Mouse (Mus musculus) G1E (cell line): ENCODE measurements around the gene Zcwpw1. TPM values are rescaled to one million over a fixed set of nuclear protein-coding genes. Genes with fewer than 3 reads are reported as not detected.
"Not testable (repeated sequence)": the region's sequence is repeated elsewhere in the genome, so short reads cannot be mapped to it uniquely, and the experiment has no call there.

Experiments used
- ATAC-seq: 2 replicates; pipeline ENCODE4 v1.8.0; 2016; ENCODE audit warnings: mild to moderate bottlenecking; ENCODE audit not compliant: insufficient number of reproducible peaks, poor library complexity, low FRiP score, severe bottlenecking; ENCODE audit errors: extremely low read depth
- DNase-seq: peaks from one replicate; pipeline ENCODE4 v3.0.0; 2012; ENCODE audit warnings: low spot score
- H3K27me3 ChIP-seq: 2 replicates; pipeline ENCODE4 v1.6.1; 2012; ENCODE audit warnings: mild to moderate bottlenecking, low read length, inconsistent platforms; ENCODE audit not compliant: insufficient read depth
- H3K36me3 ChIP-seq: replicated peaks from 2 replicates; pipeline ENCODE3; 2012; ENCODE audit warnings: mild to moderate bottlenecking, inconsistent platforms
- H3K4me1 ChIP-seq: 2 replicates; pipeline ENCODE4 v1.6.1; 2012; ENCODE audit warnings: low read depth, low read length, inconsistent platforms, mixed read lengths; ENCODE audit not compliant: insufficient read depth
- H3K4me3 ChIP-seq: 2 replicates; pipeline ENCODE4 v1.5.1; 2012; ENCODE audit warnings: low read depth, mild to moderate bottlenecking, inconsistent platforms, low read length, moderate library complexity, mixed read lengths
- H3K9me3 ChIP-seq: replicated peaks from 2 replicates; pipeline ENCODE4 v1.6.1; 2012; ENCODE audit warnings: inconsistent platforms
- CTCF ChIP-seq: IDR thresholded peaks from 2 replicates; pipeline ENCODE4 v1.5.1; 2012; ENCODE audit warnings: low read depth, low read length, inconsistent platforms, mixed read lengths
- GATA1 ChIP-seq: IDR thresholded peaks from 2 replicates; pipeline ENCODE4 v1.6.1; 2012; ENCODE audit warnings: borderline replicate concordance, low read length, inconsistent platforms, mixed read lengths
- GATA2 ChIP-seq: IDR thresholded peaks from 2 replicates; pipeline ENCODE4 v1.6.1; 2012; ENCODE audit warnings: low read depth, low read length, inconsistent platforms, borderline replicate concordance
- POLR2AphosphoS5 ChIP-seq: IDR thresholded peaks from 2 replicates; pipeline ENCODE4 v1.6.1; 2012; ENCODE audit warnings: low read depth, low read length, inconsistent platforms; ENCODE audit not compliant: insufficient replicate concordance
- TAL1 ChIP-seq: conservative IDR thresholded peaks from 2 replicates; pipeline ENCODE4 v1.6.1; 2012; ENCODE audit warnings: low read depth, low read length, inconsistent platforms, mixed read lengths
- polyA plus RNA-seq: library from polyadenylated mRNA; stranded (reverse); fragments of >175 nt; gene quantifications from 2 replicates; pipeline ENCODE4 v1.2.3, GENCODE M21; 2012
- total RNA-seq, 2 experiments: library from RNA; stranded (forward) in 1 of 2; stranded (reverse) in 1 of 2; fragments of 200-1000 nt in 1 of 2; fragments of >200 nt in 1 of 2; fragmentation: Nextera tagmentation in 1 of 2; gene quantifications; 2 replicates each; pipeline ENCODE4 v1.2.3; 2014 to 2017

The Zcwpw1 gene
- total and polyA plus RNA-seq, 3 experiments, result 0.34 to 12.9 (median 8.4) TPM

- H3K36me3 ChIP-seq, result no peaks in the 10 kb centered on the region
- TF ChIP-seq CTCF (no peak), POLR2AphosphoS5 (no peak), GATA1 (no peak), TAL1 (no peak), GATA2 (no peak)
- H3K4me1 ChIP-seq, result no peaks in the 10 kb centered on the region
- no peak overlapping the region for H3K4me3 ChIP-seq
- peaks cover 2% of the 10 kb centered on the region; the same call in 1 of the 2 replicates for H3K27me3 ChIP-seq
- ATAC-seq (no peak), DNase-seq (no peak)
- H3K9me3 ChIP-seq, result no peaks in the 10 kb centered on the region
These were observed 41.1 kb downstream of the Zcwpw1 start for GRCm38 (mm10) chr5:137828694-137829093.

GRCm38 (mm10) chr5:137830238-137830637 lies 42.6 kb downstream of the Zcwpw1 start:
- no peak for TF ChIP-seq POLR2AphosphoS5
- no peak for TF ChIP-seq TAL1
- no peak for TF ChIP-seq CTCF
- TF ChIP-seq GATA2, result no peak
- TF ChIP-seq GATA1, result no peak
- Histone ChIP-seq H3K27me3 (no peaks in the 10 kb centered on the region), H3K36me3 (no peaks in the 10 kb centered on the region), H3K9me3 (no peaks in the 10 kb centered on the region), H3K4me1 (no peaks in the 10 kb centered on the region), H3K4me3 (no peak overlapping the region)
- DNase-seq, result no peak
- ATAC-seq, result no peak

GRCm38 (mm10) chr5:137831106-137831505 lies 43.5 kb downstream of the Zcwpw1 start:
- ATAC-seq (no peak), DNase-seq (no peak)
- Histone ChIP-seq H3K4me1 (no peaks in the 10 kb centered on the region), H3K36me3 (no peaks in the 10 kb centered on the region), H3K27me3 (no peaks in the 10 kb centered on the region), H3K4me3 (no peak overlapping the region), H3K9me3 (no peaks in the 10 kb centered on the region)
- TF ChIP-seq CTCF (no peak), GATA1 (no peak), GATA2 (no peak), POLR2AphosphoS5 (no peak), TAL1 (no peak)

GRCm38 (mm10) chr5:137831506-137831905 lies 43.9 kb downstream of the Zcwpw1 start:
- Histone ChIP-seq H3K9me3 (no peaks in the 10 kb centered on the region), H3K36me3 (no peaks in the 10 kb centered on the region), H3K4me3 (no peak overlapping the region), H3K27me3 (no peaks in the 10 kb centered on the region), H3K4me1 (no peaks in the 10 kb centered on the region)
- no peak for DNase-seq
- no peak for ATAC-seq
- TF ChIP-seq GATA1, result no peak
- TF ChIP-seq GATA2, result no peak
- TF ChIP-seq POLR2AphosphoS5, result no peak
- TF ChIP-seq TAL1, result no peak
- TF ChIP-seq CTCF, result no peak

GRCm38 (mm10) chr5:137833500-137833899 lies 45.9 kb downstream of the Zcwpw1 start:
- H3K4me1 ChIP-seq, result no peaks in the 10 kb centered on the region
- ATAC-seq, result no peak

GRCm38 (mm10) chr5:137835966-137836520 lies 48.4 kb downstream of the Zcwpw1 start, which contains the start of gene Pilra:
Gene Pilra, minus strand, starts transcription at chr5:137836281.
- H3K4me3 ChIP-seq, H3K4me1 ChIP-seq, H3K27me3 ChIP-seq, H3K36me3 ChIP-seq, DNase-seq, ATAC-seq, H3K9me3 ChIP-seq: not testable (repeated sequence)

More at GRCm38 (mm10) chr5:137833500-137833899, 45.9 kb downstream of the Zcwpw1 start:
- Histone ChIP-seq H3K9me3 (no peaks in the 10 kb centered on the region), H3K27me3 (no peaks in the 10 kb centered on the region), H3K36me3 (no peaks in the 10 kb centered on the region), H3K4me3 (no peak overlapping the region)
- TF ChIP-seq CTCF (no peak), GATA1 (no peak), POLR2AphosphoS5 (no peak), TAL1 (no peak), GATA2 (no peak)
- no peak for DNase-seq
